Mouse (Mus musculus): ENCODE data around the gene Rfx1. TPM values are rescaled to one million over a fixed set of nuclear protein-coding genes. Genes with fewer than 3 reads are reported as not detected.

The Rfx1 gene
- polyA plus RNA-seq, 1 experiment from 2014 or later, result 8.1 TPM

GRCm38 (mm10) chr8:84127202-84127901, 60.7 kb downstream of the Rfx1 start:
- no peaks in the 10 kb centered on the region for H3K4me1 ChIP-seq (replicated peaks)
- H3K36me3 ChIP-seq, result peaks cover 13% of the 10 kb centered on the region
- H3K9ac ChIP-seq, result no peak overlapping the region
- no peak for ATAC-seq (ENCODE audit: low read depth)
- no peak overlapping the region for H3K4me2 ChIP-seq
- no peak overlapping the region for H3K4me3 ChIP-seq
- H3K27ac ChIP-seq (replicated peaks), result no peak overlapping the region
- H3K27me3 ChIP-seq, result 0 out of 2 replicates have a peak, but pooled peaks cover 3% of the 10 kb centered on the region
- 74% methylated on average over 17 of the region's 17 CpGs for WGBS
- no peaks in the 10 kb centered on the region for H3K9me3 ChIP-seq

- Histone ChIP-seq H3K27me3 (0 out of 2 replicates have a peak, but pooled peaks cover 3% of the 10 kb centered on the region), H3K4me3 (no peak overlapping the region), H3K4me2 (no peak overlapping the region), H3K4me1 (replicated peaks) (no peaks in the 10 kb centered on the region), H3K27ac (replicated peaks) (no peak overlapping the region), H3K36me3 (peaks cover 22% of the 10 kb centered on the region), H3K9ac (no peak overlapping the region), H3K9me3 (no peaks in the 10 kb centered on the region)
- no peak; the same call in 1 of the 2 replicates for ATAC-seq (ENCODE audit: low read depth)
- 70% methylated on average over 8 of the region's 8 CpGs for WGBS
These were observed 61.6 kb downstream of the Rfx1 start for GRCm38 (mm10) chr8:84128277-84128676.

GRCm38 (mm10) chr8:84130806-84131205, 64.2 kb downstream of the Rfx1 start:
- Histone ChIP-seq H3K36me3 (peaks cover 47% of the 10 kb centered on the region), H3K4me1 (replicated peaks) (no peaks in the 10 kb centered on the region), H3K4me2 (no peak overlapping the region), H3K27ac (replicated peaks) (no peak overlapping the region), H3K27me3 (0 out of 2 replicates have a peak, but pooled peaks cover 3% of the 10 kb centered on the region), H3K4me3 (no peak overlapping the region), H3K9me3 (no peaks in the 10 kb centered on the region), H3K9ac (no peak overlapping the region)
- WGBS, result 47% methylated on average over 30 of the region's 30 CpGs
- ATAC-seq (ENCODE audit: low read depth), result peak; percentile 17; the same call in 1 of the 2 replicates

DNA sequence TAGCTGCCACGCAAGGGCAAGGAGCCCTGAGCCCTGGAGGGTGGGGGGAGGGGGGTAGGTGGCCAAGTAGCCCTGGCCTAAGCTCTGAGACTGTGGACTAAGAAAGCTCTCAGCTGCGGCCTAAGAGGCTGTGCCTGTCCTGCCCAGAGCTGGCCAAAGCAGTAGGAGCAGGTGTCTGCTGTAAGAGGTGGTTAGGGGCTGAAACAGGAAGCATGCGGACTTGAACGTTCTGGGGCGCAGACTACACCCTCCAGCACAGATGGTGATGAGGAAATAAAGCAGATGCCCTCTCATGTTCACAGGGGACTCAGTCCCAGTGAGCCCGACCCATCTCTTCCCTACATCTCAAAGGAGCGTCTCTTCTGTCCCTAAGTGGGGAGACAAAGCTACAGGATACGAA, 65.6 kb downstream of the Rfx1 start:
- Histone ChIP-seq H3K4me1 (replicated peaks) (no peaks in the 10 kb centered on the region), H3K4me3 (no peak overlapping the region), H3K27ac (replicated peaks) (no peak overlapping the region), H3K9me3 (no peaks in the 10 kb centered on the region), H3K36me3 (peaks cover 61% of the 10 kb centered on the region), H3K4me2 (no peak overlapping the region), H3K27me3 (0 out of 2 replicates have a peak, but pooled peaks cover 3% of the 10 kb centered on the region), H3K9ac (no peak overlapping the region)
- ATAC-seq (ENCODE audit: low read depth), result no peak
- 88% methylated on average over 8 of the region's 8 CpGs for WGBS

DNA sequence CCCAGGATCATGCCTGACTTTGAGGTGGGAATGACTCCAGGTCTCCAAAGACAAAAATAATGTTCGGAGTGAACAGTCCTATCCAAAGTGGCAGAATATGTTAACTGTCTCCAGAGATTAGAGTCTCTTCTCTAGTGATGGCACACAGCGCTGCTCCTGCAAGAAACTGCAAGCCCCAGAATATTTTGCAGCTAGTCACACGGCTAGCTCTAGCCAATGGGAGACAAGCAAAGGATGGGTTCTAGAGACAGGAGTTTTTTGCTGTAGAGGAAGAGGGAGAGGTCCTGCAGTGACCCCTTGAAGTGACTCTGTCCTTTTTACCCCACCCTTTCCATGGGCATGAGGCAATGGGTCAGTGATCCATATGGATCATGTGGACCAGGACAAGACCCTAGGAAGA, 71.2 kb downstream of the Rfx1 start:
- no peak overlapping the region for H3K4me2 ChIP-seq
- H3K9ac ChIP-seq, result no peak overlapping the region
- WGBS, result 90% methylated on average over 3 of the region's 3 CpGs
- H3K27me3 ChIP-seq, result no peaks in the 10 kb centered on the region
- ATAC-seq (ENCODE audit: low read depth), result no peak
- peaks cover 99% of the 10 kb centered on the region for H3K36me3 ChIP-seq
- no peaks in the 10 kb centered on the region for H3K4me1 ChIP-seq (replicated peaks)
- no peak overlapping the region for H3K27ac ChIP-seq (replicated peaks)
- H3K9me3 ChIP-seq, result no peaks in the 10 kb centered on the region
- H3K4me3 ChIP-seq, result no peak overlapping the region

GRCm38 (mm10) chr8:84140838-84141237, 74.2 kb downstream of the Rfx1 start:
- 90% methylated on average over 4 of the region's 4 CpGs for WGBS
- Histone ChIP-seq H3K4me3 (no peak overlapping the region), H3K4me2 (no peak overlapping the region), H3K9me3 (no peaks in the 10 kb centered on the region), H3K4me1 (replicated peaks) (peaks cover 4% of the 10 kb centered on the region; the same call in 1 of the 2 replicates), H3K27ac (replicated peaks) (no peak overlapping the region), H3K27me3 (no peaks in the 10 kb centered on the region), H3K9ac (no peak overlapping the region), H3K36me3 (peaks cover 91% of the 10 kb centered on the region)
- ATAC-seq (ENCODE audit: low read depth), result no peak

- Histone ChIP-seq H3K9me3 (no peaks in the 10 kb centered on the region), H3K4me3 (no peak overlapping the region), H3K27me3 (no peaks in the 10 kb centered on the region), H3K4me2 (no peak overlapping the region), H3K27ac (replicated peaks) (no peak overlapping the region), H3K9ac (no peak overlapping the region), H3K36me3 (peaks cover 52% of the 10 kb centered on the region), H3K4me1 (replicated peaks) (peaks cover 28% of the 10 kb centered on the region)
- no peak for ATAC-seq (ENCODE audit: low read depth)
- 95% methylated on average over 8 of the region's 8 CpGs for WGBS
These were observed 78.1 kb downstream of the Rfx1 start for GRCm38 (mm10) chr8:84144636-84145245.

MicroRNAs within 50 kb of the gene (microRNA counts, 519-probe panel; counts per million panel counts)
- microRNA mmu-miR-709, result 3,297 counts per million, percentile 41 among the panel's probes with 10 or more counts

Small RNAs within 50 kb of the gene (microRNA-seq; reads per million reads assigned to microRNA genes)
- not detected for gene Mir709

Other genes with a start within 250 kb of the Rfx1 start
- 40.0 and 40.1 TPM in 2 replicates for gene Adgrl1, start 166.7 kb upstream of the Rfx1 start, polyA plus RNA-seq (2015; fragmentation: Nextera tagmentation; extraction: Ambion mirVana)
- gene Gm10644, start 111.6 kb upstream of the Rfx1 start, polyA plus RNA-seq (2015; fragmentation: Nextera tagmentation; extraction: Ambion mirVana), result 0.62 and 0.77 TPM in 2 replicates
- 12.7 and 14.6 TPM in 2 replicates for gene Asf1b, start 111.3 kb upstream of the Rfx1 start, polyA plus RNA-seq (2015; fragmentation: Nextera tagmentation; extraction: Ambion mirVana)
- 203 and 207 TPM in 2 replicates for gene Prkaca, start 93.8 kb upstream of the Rfx1 start, polyA plus RNA-seq (2015; fragmentation: Nextera tagmentation; extraction: Ambion mirVana)
- 8.0 and 8.3 TPM in 2 replicates for gene Samd1, start 69.2 kb upstream of the Rfx1 start, polyA plus RNA-seq (2015; fragmentation: Nextera tagmentation; extraction: Ambion mirVana)
- 0.62 and 0.87 TPM in 2 replicates for gene 1700067K01Rik, start 65.3 kb upstream of the Rfx1 start, polyA plus RNA-seq (2015; fragmentation: Nextera tagmentation; extraction: Ambion mirVana)
- 1.0 TPM in 1 of 2 replicates, not detected in the other for gene 2210011C24Rik, start 54.7 kb upstream of the Rfx1 start, polyA plus RNA-seq (2015; fragmentation: Nextera tagmentation; extraction: Ambion mirVana)
- 7.4 and 8.5 TPM in 2 replicates for gene Palm3, start 45.4 kb upstream of the Rfx1 start, polyA plus RNA-seq (2015; fragmentation: Nextera tagmentation; extraction: Ambion mirVana)
- 0.43 and 0.56 TPM in 2 replicates for gene Il27ra, start 24.2 kb upstream of the Rfx1 start, polyA plus RNA-seq (2015; fragmentation: Nextera tagmentation; extraction: Ambion mirVana)
- gene Rln3, start 21.8 kb upstream of the Rfx1 start, polyA plus RNA-seq (2015; fragmentation: Nextera tagmentation; extraction: Ambion mirVana), result not detected in 2 replicates
- gene Gm10643, start 1.7 kb upstream of the Rfx1 start, polyA plus RNA-seq (2015; fragmentation: Nextera tagmentation; extraction: Ambion mirVana), result 1.9 and 2.2 TPM in 2 replicates
- gene Dcaf15, start 37.9 kb downstream of the Rfx1 start, polyA plus RNA-seq (2015; fragmentation: Nextera tagmentation; extraction: Ambion mirVana), result 16.5 and 16.8 TPM in 2 replicates
- gene Podnl1, start 59.2 kb downstream of the Rfx1 start, polyA plus RNA-seq (2015; fragmentation: Nextera tagmentation; extraction: Ambion mirVana), result 0.36 and 0.51 TPM in 2 replicates
- 24.3 and 25.6 TPM in 2 replicates for gene Cc2d1a, start 81.1 kb downstream of the Rfx1 start, polyA plus RNA-seq (2015; fragmentation: Nextera tagmentation; extraction: Ambion mirVana)
- 1.4 and 1.6 TPM in 2 replicates for gene 4930432K21Rik, start 81.2 kb downstream of the Rfx1 start, polyA plus RNA-seq (2015; fragmentation: Nextera tagmentation; extraction: Ambion mirVana)
- 6.1 and 10.1 TPM in 2 replicates for gene Nanos3, start 118.4 kb downstream of the Rfx1 start, polyA plus RNA-seq (2015; fragmentation: Nextera tagmentation; extraction: Ambion mirVana)
- 32.9 and 34.7 TPM in 2 replicates for gene Zswim4, start 170.2 kb downstream of the Rfx1 start, polyA plus RNA-seq (2015; fragmentation: Nextera tagmentation; extraction: Ambion mirVana)
- gene D8Ertd738e, start 182.9 kb downstream of the Rfx1 start, polyA plus RNA-seq (2015; fragmentation: Nextera tagmentation; extraction: Ambion mirVana), result 255 and 273 TPM in 2 replicates
- 50.6 and 50.8 TPM in 2 replicates for gene Mri1, start 190.5 kb downstream of the Rfx1 start, polyA plus RNA-seq (2015; fragmentation: Nextera tagmentation; extraction: Ambion mirVana)
- gene Ccdc130, start 203.5 kb downstream of the Rfx1 start, polyA plus RNA-seq (2015; fragmentation: Nextera tagmentation; extraction: Ambion mirVana), result 23.3 and 30.4 TPM in 2 replicates